In genomic region chr1:163624887-163625286, GRCm38 (mm10) we compare ENCODE assay signal across 22 mouse cellular contexts.
A peak's percentile ranks its signal among the peaks of the same experiment; 100 is the strongest.
DNase-seq lines count a peak whose midpoint lies in the region; ATAC-seq and TF ChIP-seq lines count a peak whose summit lies in the region.
"Had no signal": no experiment of that assay in that cellular context is flagged by ENCODE, and none has a peak within 500 bp of the region (broad histone marks: within the 10 kb centered on the region; RNA-seq: fewer than 3 reads in every experiment).

No protein-coding gene starts in this region.

- TF ChIP-seq EP300 in lung, postnatal 0 days (IDR thresholded peaks at IDR 0.05) = no peak

- TF ChIP-seq CTCF in lung, embryonic 14.5 days (IDR thresholded peaks at IDR 0.05; ENCODE audit: low read depth) = no peak
- TF ChIP-seq CTCF in lung, postnatal 0 days (IDR thresholded peaks at IDR 0.05) = no peak
- no peak for TF ChIP-seq CTCF in lung, adult 2 months (IDR thresholded peaks at IDR 0.05; ENCODE audit: insufficient read depth, low read length)

- no peaks in the 10 kb centered on the region for H3K9me3 ChIP-seq in lung, embryonic 14.5 days (ENCODE audit: low read depth, low read length)
- no peaks in the 10 kb centered on the region for H3K9me3 ChIP-seq in lung, embryonic 15.5 days
- no peaks in the 10 kb centered on the region for H3K9me3 ChIP-seq in lung, embryonic 16.5 days (ENCODE audit: control insufficient read depth, low read length)
- no peaks in the 10 kb centered on the region for H3K9me3 ChIP-seq in lung, postnatal 0 days (ENCODE audit: low read length)
- H3K9me3 ChIP-seq: G1E had no signal

- H3K4me2 ChIP-seq in lung, embryonic 14.5 days = no peak overlapping the region
- H3K4me2 ChIP-seq in lung, embryonic 15.5 days = no peak overlapping the region
- no peak overlapping the region for H3K4me2 ChIP-seq in lung, embryonic 16.5 days (ENCODE audit: low read depth, low read length)
- no peak overlapping the region for H3K4me2 ChIP-seq in lung, postnatal 0 days (replicated peaks; ENCODE audit: low read depth, low read length)

- DNase-seq in lung, embryonic 14.5 days = peak; percentile 81
- DNase-seq in lung, postnatal 4 days = no peak
- no peak for DNase-seq in lung, postnatal 14 days
- no peak for DNase-seq in lung, adult 18-20 months
- peak; percentile 40 for DNase-seq in lung, postnatal 0 days (ENCODE audit: low spot score)
- DNase-seq in lung, adult 2 months = no peak
- DNase-seq: adrenal gland, adult 2 months; adrenal gland, adult 8-10 months; adrenal gland, postnatal 10 days; adrenal gland, postnatal 14 days; adrenal gland, postnatal 25 days; adrenal gland, postnatal 36 days; B cell, adult 2 months; cerebellum, adult 11 months; cerebellum, adult 11-12 months had no signal

- H3K4me3 ChIP-seq in lung, embryonic 14.5 days (ENCODE audit: low read depth, low read length) = no peak overlapping the region
- H3K4me3 ChIP-seq in lung, embryonic 15.5 days = no peak overlapping the region
- no peak overlapping the region for H3K4me3 ChIP-seq in lung, embryonic 16.5 days (ENCODE audit: low read length)
- H3K4me3 ChIP-seq in lung, postnatal 0 days (ENCODE audit: low read depth, low read length) = no peak overlapping the region
- H3K4me3 ChIP-seq in lung, adult 2 months (replicated peaks; ENCODE audit: extremely low read depth, low read depth, low read length) = no peak overlapping the region

- TF ChIP-seq POLR2A in lung, adult 2 months (IDR thresholded peaks at IDR 0.05; ENCODE audit: borderline replicate concordance, extremely low read depth, low read depth, low read length) = no peak

- ATAC-seq in lung, embryonic 14.5 days (ENCODE audit: insufficient read depth) = peak; percentile 89
- ATAC-seq in lung, embryonic 15.5 days (ENCODE audit: borderline replicate concordance, extremely low read depth, low FRiP score, low TSS enrichment) = peak; percentile 90; the same call in 1 of the 2 replicates
- peak; percentile 92 for ATAC-seq in lung, embryonic 16.5 days (ENCODE audit: low read depth)
- ATAC-seq in lung, postnatal 0 days = no peak
- ATAC-seq: activated CD4-positive, CD25-positive, alpha-beta regulatory T cell, adult 4 months; CD4-positive, CD25-positive, alpha-beta regulatory T cell, adult 4 months; Patski had no signal

- H3K27ac ChIP-seq in lung, embryonic 14.5 days (ENCODE audit: low read depth) = no peak overlapping the region
- no peak overlapping the region for H3K27ac ChIP-seq in lung, embryonic 15.5 days
- no peak overlapping the region for H3K27ac ChIP-seq in lung, embryonic 16.5 days (ENCODE audit: low read length)
- no peak overlapping the region for H3K27ac ChIP-seq in lung, postnatal 0 days (ENCODE audit: low read length)

- H3K4me1 ChIP-seq in lung, embryonic 14.5 days (ENCODE audit: insufficient read depth) = 0 out of 2 replicates have a peak, but pooled peaks cover 3% of the 10 kb centered on the region
- 0 out of 2 replicates have a peak, but pooled peaks cover 3% of the 10 kb centered on the region for H3K4me1 ChIP-seq in lung, embryonic 15.5 days
- H3K4me1 ChIP-seq in lung, embryonic 16.5 days (replicated peaks; ENCODE audit: control insufficient read depth, insufficient read depth, low read length) = 0 out of 2 replicates have a peak, but pooled peaks cover 2% of the 10 kb centered on the region
- H3K4me1 ChIP-seq in lung, postnatal 0 days (ENCODE audit: insufficient read depth, low read depth, low read length) = no peaks in the 10 kb centered on the region
- H3K4me1 ChIP-seq in lung, adult 2 months (ENCODE audit: control insufficient read depth, insufficient read depth, low read length) = no peaks in the 10 kb centered on the region

- H3K9ac ChIP-seq in lung, embryonic 14.5 days = no peak overlapping the region
- H3K9ac ChIP-seq in lung, embryonic 15.5 days = no peak overlapping the region
- no peak overlapping the region for H3K9ac ChIP-seq in lung, embryonic 16.5 days (ENCODE audit: low read length)
- H3K9ac ChIP-seq in lung, postnatal 0 days (replicated peaks; ENCODE audit: low read depth) = no peak overlapping the region

- WGBS in lung, embryonic 14.5 days = 25% methylated on average over 4 of the region's 4 CpGs
- WGBS in lung, embryonic 15.5 days = 37% methylated on average over 4 of the region's 4 CpGs
- WGBS in lung, embryonic 16.5 days = 41% methylated on average over 4 of the region's 4 CpGs
- WGBS in lung, postnatal 0 days = 53% methylated on average over 4 of the region's 4 CpGs
- 60% methylated on average over 4 of the region's 4 CpGs for WGBS in lung, adult 2 months

- H3K36me3 ChIP-seq in lung, embryonic 14.5 days (ENCODE audit: insufficient read depth) = no peaks in the 10 kb centered on the region
- no peaks in the 10 kb centered on the region for H3K36me3 ChIP-seq in lung, embryonic 15.5 days
- H3K36me3 ChIP-seq in lung, embryonic 16.5 days (ENCODE audit: control insufficient read depth, insufficient read depth, low read length) = no peaks in the 10 kb centered on the region
- H3K36me3 ChIP-seq in lung, postnatal 0 days (ENCODE audit: insufficient read depth, low read length) = no peaks in the 10 kb centered on the region
- H3K36me3 ChIP-seq: G1E had no signal

- H3K27me3 ChIP-seq in lung, embryonic 14.5 days (ENCODE audit: insufficient read depth, low read length) = no peaks in the 10 kb centered on the region
- no peaks in the 10 kb centered on the region for H3K27me3 ChIP-seq in lung, embryonic 15.5 days
- H3K27me3 ChIP-seq in lung, embryonic 16.5 days (ENCODE audit: control insufficient read depth, insufficient read depth, low read depth, low read length) = no peaks in the 10 kb centered on the region
- no peaks in the 10 kb centered on the region for H3K27me3 ChIP-seq in lung, postnatal 0 days (replicated peaks; ENCODE audit: insufficient read depth, low read length)
- H3K27me3 ChIP-seq: CH12.LX, Patski had no signal

Comparison
In these comparisons a context has a peak if more than half of its experiments do, and no peak if none do; other contexts are left out.
1. DNase-seq: peak in lung, embryonic 14.5 days (single experiment) and lung, postnatal 0 days (single experiment); none in lung, postnatal 4 days (0 of 2), lung, postnatal 14 days (single experiment), lung, adult 18-20 months (0 of 2) and lung, adult 2 months (single experiment).